Mouse (Mus musculus) embryonic fibroblast, embryonic 13.5 days (primary cell): ENCODE results near the gene Atg9a.
"Not testable (repeated sequence)": the region's sequence is repeated elsewhere in the genome, so short reads cannot be mapped to it uniquely, and the experiment has no call there.

Experiments used
- CTCF ChIP-seq: IDR thresholded peaks from 2 replicates; pipeline ENCODE4 v1.5.1; 2011; ENCODE audit warnings: mild to moderate bottlenecking, control low read depth, low read length, moderate library complexity, borderline replicate concordance; ENCODE audit not compliant: insufficient read depth
- POLR2A ChIP-seq: IDR thresholded peaks from 2 replicates; pipeline ENCODE4 v1.6.1; 2011; ENCODE audit warnings: low read depth, mild to moderate bottlenecking, control low read depth, low read length, moderate library complexity

DNA sequence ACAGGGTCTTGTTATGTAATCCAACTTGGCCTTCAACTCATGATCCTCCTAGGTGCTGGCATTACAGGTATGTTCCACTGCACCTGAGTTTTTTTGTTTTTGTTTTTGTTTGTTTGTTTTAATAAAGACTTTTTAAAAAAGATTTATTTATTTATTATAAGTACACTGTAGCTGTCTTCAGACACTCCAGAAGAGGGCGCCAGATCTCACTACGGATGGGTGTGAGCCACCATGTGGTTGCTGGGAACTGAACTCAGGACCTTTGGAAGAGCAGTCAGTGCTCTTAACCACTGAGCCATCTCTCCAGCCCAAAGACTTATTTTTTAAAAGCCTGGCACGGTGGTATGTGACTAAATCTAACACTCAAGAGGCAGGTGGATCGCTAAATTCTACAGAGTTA, 40.5 kb upstream of the Atg9a start:
- not testable (repeated sequence) for TF ChIP-seq CTCF, POLR2A
